ENCODE assay signal across 9 mouse cellular contexts in the genomic region with DNA sequence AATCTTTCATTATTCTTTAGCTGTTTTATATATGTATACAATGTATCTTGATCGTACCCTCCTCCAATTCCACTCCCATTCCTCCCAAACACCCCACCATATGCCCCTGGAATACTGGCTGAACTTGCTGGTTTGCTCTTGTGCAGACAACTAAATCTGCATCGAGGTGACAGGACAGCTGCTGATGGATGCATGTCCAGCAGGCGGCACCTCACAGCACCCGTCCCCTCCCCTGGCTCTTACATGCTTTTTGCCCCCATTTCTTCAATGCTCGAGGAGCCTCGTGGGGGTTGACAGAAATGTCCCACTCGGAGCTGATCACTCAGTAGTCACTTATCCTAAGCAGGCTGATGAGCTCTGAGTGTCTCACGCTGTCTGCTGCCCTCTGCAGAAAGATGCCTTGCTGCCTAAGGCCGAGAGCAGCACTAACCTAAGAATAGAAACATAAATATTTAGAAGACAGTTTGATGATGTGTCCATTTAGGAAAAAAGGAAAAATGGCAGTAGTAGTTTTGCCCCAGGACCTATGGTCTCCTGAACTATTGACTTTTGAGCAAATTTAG. TPM values are rescaled to one million over a fixed set of nuclear protein-coding genes. Genes with fewer than 3 reads are reported as not detected.
DNase-seq lines count a peak whose midpoint lies in the region; ATAC-seq lines count a peak whose summit lies in the region.
"Had no signal": no experiment of that assay in that cellular context is flagged by ENCODE, and none has a peak within 500 bp of the region (broad histone marks: within the 10 kb centered on the region; RNA-seq: fewer than 3 reads in every experiment).

No protein-coding gene starts in this region.

- 28% methylated on average over 9 of the region's 9 CpGs for WGBS in intestine, embryonic 15.5 days

- H3K27ac ChIP-seq in intestine, embryonic 15.5 days = no peak overlapping the region
- H3K27ac ChIP-seq: limb, embryonic 15.5 days had no signal

- peak; percentile 41; the same call in 1 of the 2 replicates for ATAC-seq in intestine, embryonic 15.5 days
- no peak for ATAC-seq in erythroid progenitor cell, adult 5-6 weeks (replicated peaks; ENCODE audit: low FRiP score, poor library complexity, severe bottlenecking)

- peak; percentile 6 for DNase-seq in heart, adult 8-10 months (ENCODE audit: low spot score)
- DNase-seq in heart, postnatal 25 days (ENCODE audit: low spot score) = no peak
- DNase-seq in A20 (ENCODE audit: low read depth, low spot score) = peak; percentile 22
- peak; percentile 14 for DNase-seq in ZHBTc4 (ENCODE audit: low read depth, low spot score)
- no peak for DNase-seq in left cerebral cortex, postnatal 10 days (ENCODE audit: extremely low spot score in 1 of 2, low spot score in 2 of 2)
- DNase-seq in left cerebral cortex, adult 18-20 months (ENCODE audit: low spot score in 2 of 2) = no peak

- no peaks in the 10 kb centered on the region for H3K27me3 ChIP-seq in intestine, embryonic 15.5 days (replicated peaks)
- H3K27me3 ChIP-seq: limb, embryonic 15.5 days had no signal

- intact Hi-C loops in heart, postnatal 25 days (cut with DNase I) = loop anchor here (1.0 to 5.0 kb wide), 2 partner anchors 41 to 277 kb away; no protein-coding TSS in a partner anchor
- intact Hi-C loops in left cerebral cortex, postnatal 10 days (cut with DNase I) = loop anchor here (5.0 to 10.0 kb wide), 2 partner anchors 233 to 590 kb away; no protein-coding TSS in a partner anchor

- 0 out of 2 replicates have a peak overlapping the region, but pooled peaks have one; percentile 3 for H3K4me3 ChIP-seq in intestine, embryonic 15.5 days (replicated peaks)
- H3K4me3 ChIP-seq: limb, embryonic 15.5 days had no signal

- H3K9ac ChIP-seq in intestine, embryonic 15.5 days = no peak overlapping the region
- H3K9ac ChIP-seq: limb, embryonic 15.5 days had no signal

- H3K36me3 ChIP-seq in intestine, embryonic 15.5 days = no peaks in the 10 kb centered on the region
- H3K36me3 ChIP-seq: limb, embryonic 15.5 days had no signal

- 0 out of 2 replicates have a peak, but pooled peaks cover 2% of the 10 kb centered on the region for H3K4me1 ChIP-seq in intestine, embryonic 15.5 days (replicated peaks)

- H3K9me3 ChIP-seq in intestine, embryonic 15.5 days = no peaks in the 10 kb centered on the region
- H3K9me3 ChIP-seq: limb, embryonic 15.5 days had no signal

- peak overlapping the region; percentile 33 for H3K4me2 ChIP-seq in intestine, embryonic 15.5 days (replicated peaks)
- H3K4me2 ChIP-seq: limb, embryonic 15.5 days had no signal

RNA-seq across cellular contexts. Expression of gene Dhrs7, which starts 30.3 kb away (rescaled TPM):
- total RNA-seq in heart, adult 8-10 months (2022) = 10 to 100 TPM; 60.9 to 71.2 (median 69.3) TPM
- total RNA-seq in heart, postnatal 25 days (2021) = 10 to 100 TPM; 69.0 to 86.7 TPM
- polyA plus RNA-seq in intestine, embryonic 15.5 days (2015; fragmentation: Nextera tagmentation; extraction: Ambion mirVana) = 37.6 and 49.3 TPM in 2 replicates
- total RNA-seq in erythroid progenitor cell, adult 5-6 weeks (2015; ENCODE audit: low replicate concordance) = 10.5 and 15.1 TPM in 2 replicates
- total RNA-seq in erythroid progenitor cell, adult 5-6 weeks (2017; ENCODE audit: low replicate concordance) = 8.8 and 23.2 TPM in 2 replicates
- total RNA-seq in left cerebral cortex, postnatal 10 days (2021) = 10 to 100 TPM; 22.9 to 30.4 TPM
- 10 to 100 TPM; 39.9 to 44.2 TPM for total RNA-seq in left cerebral cortex, adult 18-20 months (2021)

RNA-seq across cellular contexts. Expression of gene Gm4756, which starts 45.5 kb away (rescaled TPM):
- total RNA-seq in heart, adult 8-10 months (2022) = not detected
- total RNA-seq in heart, postnatal 25 days (2021) = not detected
- 0.14 TPM in 1 of 2 replicates, not detected in the other for polyA plus RNA-seq in intestine, embryonic 15.5 days (2015; fragmentation: Nextera tagmentation; extraction: Ambion mirVana)
- total RNA-seq in erythroid progenitor cell, adult 5-6 weeks (2015; ENCODE audit: low replicate concordance) = not detected in 2 replicates
- not detected in 2 replicates for total RNA-seq in erythroid progenitor cell, adult 5-6 weeks (2017; ENCODE audit: low replicate concordance)
- not detected for total RNA-seq in left cerebral cortex, postnatal 10 days (2021)
- not detected for total RNA-seq in left cerebral cortex, adult 18-20 months (2021)
- polyA plus RNA-seq: limb, embryonic 15.5 days had no signal

Comparison
In these comparisons a context has a peak if more than half of its experiments do, and no peak if none do; other contexts are left out.
1. DNase-seq: peak in heart, adult 8-10 months (single experiment), A20 (single experiment) and ZHBTc4 (single experiment); none in heart, postnatal 25 days (single experiment), left cerebral cortex, postnatal 10 days (0 of 2) and left cerebral cortex, adult 18-20 months (0 of 2).